Mouse (Mus musculus) thymus, postnatal 14 days (tissue): ENCODE results near the gene Surf1.

ENCODE experiments used
- DNase-seq: peaks from one replicate; pipeline ENCODE4 v3.0.0; 2021

Surf1 gene

DNA sequence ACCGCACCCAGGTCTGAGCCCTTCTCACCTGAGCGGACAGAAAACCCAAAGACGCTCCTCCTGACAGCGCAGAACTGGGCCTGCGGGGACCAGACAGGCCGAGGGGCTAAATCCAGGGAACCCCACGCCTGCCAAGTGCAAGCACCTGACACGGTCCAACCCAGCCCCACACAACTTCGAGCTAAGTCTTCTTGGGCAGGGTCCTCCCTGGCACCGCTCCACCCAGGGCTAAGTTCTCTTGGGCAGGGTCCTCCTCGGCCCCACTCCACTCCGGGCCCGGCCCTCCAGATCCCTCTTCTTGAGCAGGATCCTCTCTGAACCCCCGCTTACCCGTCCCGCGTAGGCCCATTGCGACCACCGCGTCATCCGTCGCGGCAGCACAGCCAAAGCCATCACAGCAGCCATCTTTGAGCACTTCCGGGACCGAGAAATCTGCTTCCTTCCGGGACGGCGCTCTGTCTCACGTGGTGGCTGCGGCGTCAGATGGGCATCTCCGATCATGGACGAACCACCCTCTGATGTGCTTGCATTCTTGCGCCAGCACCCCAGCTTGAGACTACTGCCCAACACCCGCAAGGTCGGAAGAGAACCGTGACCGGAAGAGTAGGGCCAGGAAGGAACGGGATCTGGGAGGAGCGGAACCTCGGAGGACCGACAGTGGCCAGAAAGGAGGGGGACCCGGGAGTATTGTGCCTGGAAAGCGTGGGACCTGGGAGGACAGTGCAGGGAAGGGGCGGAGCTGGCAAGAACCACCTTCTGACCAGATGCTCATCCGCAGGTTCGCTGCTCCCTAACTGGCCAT lies at the start of gene Surf1, which contains the start of gene Surf2:
TSS of gene Surf1 (minus strand) at position 604 of the 802 bp plus-strand sequence.
TSS of gene Surf2 (plus strand) at position 441 of the 802 bp plus-strand sequence.
- peak; percentile 73 for DNase-seq

DNA sequence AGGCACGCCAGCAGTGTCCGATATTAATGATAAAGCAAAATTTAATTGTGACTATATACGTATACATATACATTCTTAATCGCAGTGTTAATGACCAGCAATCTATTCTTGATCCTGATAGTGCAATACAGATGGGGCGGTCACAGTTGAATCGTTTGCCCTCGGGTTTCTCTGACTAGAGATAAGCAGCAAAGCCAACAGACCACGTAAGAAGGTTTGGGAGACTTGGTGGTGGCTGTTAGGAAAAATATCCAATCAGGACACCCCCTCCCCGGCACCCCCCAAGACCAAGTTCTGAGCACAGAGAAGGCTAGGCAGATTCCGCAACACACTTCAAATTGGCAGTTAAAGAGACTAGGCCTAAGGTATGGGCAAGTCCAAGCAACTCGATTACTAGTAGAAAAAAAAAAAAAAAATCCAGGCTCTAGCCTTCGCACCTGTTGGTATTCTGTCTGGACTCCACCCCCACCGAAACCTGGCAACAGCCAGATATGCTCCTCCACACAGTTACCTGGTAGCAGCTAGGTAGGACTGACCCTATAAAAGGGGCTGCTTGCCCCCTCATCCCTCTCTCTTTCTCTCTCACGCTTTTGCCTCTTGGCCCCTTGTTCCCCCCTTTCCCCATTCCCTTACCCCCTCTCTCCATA lies 48.5 kb upstream of the Surf1 start:
- DNase-seq, result no peak

DNA sequence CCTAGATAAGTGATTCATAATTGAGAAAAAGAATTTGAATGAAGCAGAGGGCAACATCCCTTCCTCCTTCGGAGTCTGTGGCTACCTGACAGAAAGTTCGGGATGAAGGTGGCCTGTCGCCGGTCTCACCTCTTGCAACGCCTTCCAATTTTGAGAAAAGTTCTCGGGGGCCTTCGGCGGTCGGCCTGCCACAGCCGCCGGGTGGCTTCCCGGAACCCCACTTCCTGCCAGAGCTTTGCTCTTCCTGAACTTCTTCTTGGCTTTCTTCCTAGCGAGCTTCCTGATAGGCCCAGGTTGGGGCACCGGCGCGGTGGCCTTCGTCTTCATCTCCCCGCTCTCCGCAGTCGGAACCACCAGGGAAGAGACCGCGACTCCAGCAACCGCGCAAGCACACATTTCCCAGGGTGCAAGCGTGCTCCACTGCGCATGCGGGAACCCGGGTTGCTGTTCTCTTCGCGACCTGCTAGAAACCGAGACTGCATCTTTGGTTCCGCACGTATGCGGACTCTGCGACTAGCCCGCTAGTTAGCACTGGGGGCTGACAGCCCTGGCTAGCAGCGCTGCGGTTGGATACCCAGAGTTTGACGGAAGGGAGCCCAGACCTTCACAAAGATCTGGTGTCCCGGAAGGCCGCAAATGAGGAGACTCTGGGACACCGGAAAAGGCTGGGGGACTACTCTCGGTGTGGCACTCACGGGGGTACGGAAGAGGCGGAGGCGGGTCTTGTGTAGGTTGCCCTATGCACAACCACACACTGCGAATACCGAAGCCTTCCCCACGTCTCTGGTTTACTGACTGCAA lies 47.8 kb upstream of the Surf1 start, which contains the start of gene Rexo4:
TSS of gene Rexo4 (minus strand) at position 464 of the 801 bp plus-strand sequence.
- DNase-seq, result peak; percentile 92

DNA sequence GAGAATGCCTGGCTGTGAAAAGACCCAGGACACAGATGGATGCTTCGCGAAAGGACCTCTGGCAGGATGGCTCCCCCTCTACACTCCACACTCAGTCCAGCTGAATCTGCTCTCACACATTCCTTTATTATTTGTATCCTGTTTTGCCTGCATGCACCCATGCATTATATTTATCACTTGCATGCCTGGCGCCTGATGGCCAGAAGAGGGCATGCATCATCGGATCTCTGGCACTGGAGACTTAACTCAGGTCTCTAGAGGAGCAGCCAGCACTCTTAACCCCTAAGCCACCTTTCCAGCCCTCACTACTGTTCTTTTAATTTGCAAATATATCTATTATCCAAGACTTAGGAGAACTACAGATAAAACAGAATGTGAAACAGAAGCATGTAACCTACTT lies 44.4 kb upstream of the Surf1 start:
- peak; percentile 45 for DNase-seq

DNA sequence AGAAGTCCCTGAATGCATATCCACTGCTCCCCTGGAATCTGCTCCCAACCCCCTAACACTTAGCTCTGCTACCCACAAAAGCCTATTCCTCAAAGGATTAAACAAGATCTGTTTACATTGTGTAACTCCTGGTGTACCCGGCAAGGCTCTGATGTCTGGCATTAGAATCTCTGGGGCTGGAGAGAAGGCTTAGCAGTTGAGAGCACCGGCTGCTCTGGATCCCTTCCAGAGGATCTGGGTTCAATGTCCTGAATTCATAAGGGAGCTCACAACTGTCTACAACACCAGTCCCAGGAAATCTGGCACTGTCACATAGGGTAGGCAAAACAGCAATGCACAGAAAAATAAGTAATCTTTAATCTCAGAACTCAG lies 41.1 kb upstream of the Surf1 start:
- no peak for DNase-seq

DNA sequence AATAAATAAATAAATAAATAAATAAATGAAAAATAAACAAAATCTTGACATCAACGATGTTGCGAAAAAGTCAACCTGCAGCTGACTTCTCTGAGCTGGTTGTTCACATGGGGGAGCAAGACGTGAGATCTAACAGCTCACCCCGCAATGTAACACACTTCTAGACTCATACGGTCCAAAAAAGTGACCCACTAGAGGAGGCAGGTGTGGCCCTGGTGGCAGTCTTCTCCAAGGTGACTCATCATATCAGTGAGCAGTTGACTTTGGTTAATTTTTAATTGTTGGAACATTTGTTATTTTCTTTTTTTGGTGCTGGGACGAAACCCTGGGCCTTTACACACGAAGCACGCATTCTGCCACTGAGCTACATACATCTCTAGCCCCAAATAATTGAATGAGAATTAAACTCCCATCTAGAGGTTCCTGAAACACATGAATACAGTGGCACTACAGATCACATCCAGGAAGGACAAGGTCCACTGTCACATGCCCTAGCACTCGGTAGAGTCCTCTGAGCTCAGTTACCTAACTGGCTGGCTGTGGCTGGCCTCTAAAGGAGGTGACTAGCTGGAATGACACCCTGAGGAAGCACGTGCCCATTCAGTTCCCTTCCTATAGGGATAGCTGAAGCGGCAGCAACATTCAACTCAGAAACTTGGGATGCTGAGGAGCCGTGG lies 40.6 kb upstream of the Surf1 start:
- no peak for DNase-seq

DNA sequence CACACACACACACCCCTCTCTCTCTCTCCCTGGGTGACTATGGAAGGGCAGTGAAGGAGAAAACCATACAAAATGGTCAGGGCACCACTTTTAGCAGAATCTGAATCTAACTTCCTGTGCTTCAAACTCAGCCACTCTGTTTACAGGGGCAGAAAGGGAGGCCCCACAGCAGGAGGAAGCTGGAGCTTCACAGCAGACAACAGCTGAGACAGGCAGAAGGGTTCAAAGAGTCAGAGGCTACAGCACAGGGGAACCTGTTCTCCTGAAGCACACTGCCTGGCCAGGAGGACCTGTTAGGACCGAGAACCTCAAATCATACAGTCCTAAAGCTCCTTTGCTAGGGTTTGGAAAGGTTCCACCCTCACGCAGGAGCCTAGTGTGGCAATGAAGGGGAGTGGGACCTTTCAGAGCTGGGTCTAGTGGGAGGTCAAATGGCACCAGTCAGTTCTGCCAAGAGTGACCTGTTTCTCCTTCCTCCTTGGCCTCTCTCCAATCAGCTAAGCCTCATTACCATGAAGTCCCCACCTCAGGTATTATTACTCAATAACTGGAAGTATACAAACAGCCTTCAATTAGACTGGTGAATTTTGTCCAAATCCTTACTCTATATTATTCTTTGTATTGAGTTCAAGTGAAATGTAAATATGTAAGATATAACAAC lies 38.5 kb upstream of the Surf1 start:
- DNase-seq, result peak; percentile 58

DNA sequence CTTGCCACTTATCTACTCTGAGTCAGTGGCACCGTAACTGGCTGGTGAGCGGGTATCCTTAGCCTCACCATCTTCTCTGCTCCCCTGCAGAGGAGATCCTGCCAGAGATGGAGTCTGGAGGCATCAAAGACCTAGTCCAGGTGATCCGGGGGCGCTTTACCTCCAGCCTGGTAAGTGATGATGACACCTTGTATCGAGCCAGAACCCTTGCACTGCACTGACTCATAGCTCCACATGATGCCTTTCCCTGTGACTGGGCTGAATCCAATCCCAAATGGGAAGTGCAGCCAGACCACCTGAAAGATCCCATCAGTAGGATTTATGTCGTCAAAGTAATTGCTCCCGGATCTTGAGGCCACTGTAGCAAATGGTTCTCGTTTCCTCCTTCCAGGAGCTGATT lies 36.5 kb upstream of the Surf1 start:
- no peak for DNase-seq

DNA sequence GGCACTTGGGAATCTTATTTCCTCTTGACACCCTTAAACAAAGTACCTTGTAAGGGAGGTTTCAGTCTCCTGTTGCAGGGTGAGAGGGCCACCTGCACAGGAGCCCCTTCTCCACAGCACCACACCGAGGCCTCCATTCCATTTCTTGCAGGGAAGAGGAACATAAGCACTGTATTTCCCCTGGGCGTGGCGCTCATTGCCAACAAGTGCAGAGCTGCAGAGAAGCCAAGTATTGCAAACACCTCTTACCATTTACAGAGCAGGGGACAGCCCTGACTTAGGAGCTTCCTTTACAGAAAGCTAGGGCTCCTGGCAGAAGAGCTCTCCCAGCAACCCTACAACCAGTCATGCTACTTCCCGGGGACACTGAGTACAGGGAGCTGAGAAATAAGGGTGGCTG lies 35.9 kb upstream of the Surf1 start:
- DNase-seq, result no peak

DNA sequence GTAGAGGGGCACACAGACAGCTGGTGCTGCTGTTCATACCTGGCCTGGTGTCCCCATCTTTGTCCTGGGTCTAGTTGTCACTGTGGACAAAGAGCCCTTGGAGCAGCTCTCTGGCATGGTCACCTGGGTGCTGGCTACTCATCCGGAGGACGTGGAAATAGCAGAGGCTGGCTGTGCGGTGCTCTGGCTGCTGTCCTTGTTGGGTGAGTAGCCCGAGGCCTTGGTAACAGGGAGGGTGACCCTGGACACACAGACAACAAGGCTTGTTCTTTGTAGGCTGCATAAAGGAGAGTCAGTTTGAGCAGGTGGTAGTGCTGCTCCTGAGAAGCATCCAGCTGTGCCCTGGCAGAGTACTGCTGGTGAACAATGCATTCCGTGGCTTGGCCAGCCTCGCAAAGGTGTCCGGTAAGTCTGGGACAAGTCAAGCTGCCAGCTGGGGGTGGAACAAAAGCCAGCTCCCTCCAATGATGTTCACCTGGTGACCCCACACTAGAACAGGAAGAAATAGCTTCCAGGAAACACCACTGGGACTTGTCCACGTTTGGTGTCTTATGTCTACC lies 35.1 kb upstream of the Surf1 start:
- DNase-seq, result no peak

DNA sequence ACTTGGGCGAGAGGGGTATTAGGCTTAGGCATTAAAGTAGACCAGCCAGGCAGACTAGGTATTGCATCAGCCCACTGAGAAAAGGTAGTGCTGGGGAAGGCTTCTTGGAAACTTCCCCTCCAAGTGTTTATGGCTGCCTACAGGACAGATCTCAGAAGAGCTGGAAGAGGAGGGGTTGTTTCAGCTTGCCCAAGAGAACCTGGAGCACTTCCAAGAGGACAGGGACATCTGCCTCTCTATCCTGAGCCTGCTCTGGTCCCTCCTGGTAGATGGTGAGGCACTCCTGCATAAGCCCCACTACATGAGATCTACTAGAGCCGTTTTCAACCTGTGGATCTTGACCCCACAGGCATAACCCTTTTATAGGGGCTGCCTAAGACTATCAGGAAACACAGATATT lies 34.1 kb upstream of the Surf1 start:
- no peak for DNase-seq

DNA sequence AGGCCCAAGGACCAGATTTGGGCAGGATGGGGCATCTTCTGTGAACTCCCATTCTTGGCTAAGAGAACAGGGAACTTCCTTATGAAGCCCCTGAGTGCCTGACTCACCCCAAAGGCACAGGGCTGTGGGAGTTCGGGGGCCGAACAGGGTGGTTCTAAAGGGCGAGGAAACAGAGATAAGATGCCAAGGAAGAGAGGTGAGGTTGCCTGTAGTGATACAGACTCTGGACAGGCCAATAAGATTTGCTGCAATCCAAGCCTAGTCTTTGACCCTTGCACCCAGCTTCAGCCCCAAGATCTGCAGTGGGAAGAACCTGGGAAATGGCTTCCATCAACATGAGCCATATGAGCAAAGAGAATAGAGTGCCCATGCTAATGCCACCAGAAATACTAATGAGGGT lies 26.9 kb upstream of the Surf1 start:
- DNase-seq, result no peak

DNA sequence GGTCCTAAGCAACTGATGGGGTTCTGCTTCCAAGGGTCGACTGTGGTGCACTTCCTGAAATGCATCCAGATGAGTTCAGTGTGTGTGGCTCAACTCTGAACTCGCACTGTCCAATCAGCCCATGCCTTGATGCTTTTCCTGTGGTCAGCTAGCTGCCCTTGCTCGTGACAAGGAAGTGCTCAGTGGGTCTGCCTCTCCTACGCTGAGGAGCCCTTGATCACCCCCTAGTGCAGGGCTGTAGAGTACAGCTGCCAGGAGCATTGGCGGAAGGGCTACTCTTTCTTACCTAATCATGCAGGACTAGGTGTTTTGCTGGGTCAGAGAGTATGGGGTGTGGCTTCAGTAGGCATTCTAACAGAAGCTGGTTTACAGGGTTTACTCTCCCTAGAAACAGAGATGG lies 25.2 kb upstream of the Surf1 start:
- no peak for DNase-seq

DNA sequence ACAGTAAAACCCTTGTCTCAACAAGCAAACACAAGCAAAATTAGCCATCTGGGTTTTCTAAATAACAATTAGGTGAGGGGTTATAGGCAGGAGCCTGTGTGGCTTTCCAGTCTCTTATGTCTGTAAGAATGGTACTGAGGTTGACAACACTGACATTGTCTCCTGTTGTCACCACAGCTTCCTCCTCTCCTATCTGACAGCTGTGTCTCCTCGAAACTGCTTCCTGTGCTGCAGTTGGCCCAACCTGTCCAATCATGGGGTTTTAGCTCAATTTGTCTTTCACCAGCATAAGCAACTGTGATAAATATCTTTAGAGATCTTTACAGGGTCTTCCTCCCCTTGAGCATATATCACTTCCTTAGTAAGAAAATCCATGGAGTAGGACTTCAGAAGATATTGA lies 20.1 kb upstream of the Surf1 start:
- DNase-seq, result peak; percentile 70

DNA sequence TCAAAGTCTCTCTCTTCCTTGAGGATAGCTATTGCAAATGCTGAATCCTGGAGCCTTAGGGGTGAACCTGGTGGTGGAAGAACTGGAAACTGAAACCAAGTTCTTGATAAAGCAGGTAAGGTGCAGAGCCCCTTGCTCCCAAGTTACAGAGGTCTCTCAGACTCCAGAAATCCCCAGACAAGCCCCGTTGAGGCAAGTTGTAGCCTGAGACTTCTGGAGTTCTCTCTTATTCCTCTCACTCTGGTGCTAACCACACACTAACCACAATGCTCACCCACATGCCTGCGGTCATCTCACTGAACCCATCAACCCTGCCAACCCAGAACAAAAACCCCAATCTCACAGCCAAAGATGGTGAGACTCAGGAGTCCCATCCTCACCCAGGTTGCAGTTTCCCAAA lies 19.0 kb upstream of the Surf1 start:
- peak; percentile 55 for DNase-seq

DNA sequence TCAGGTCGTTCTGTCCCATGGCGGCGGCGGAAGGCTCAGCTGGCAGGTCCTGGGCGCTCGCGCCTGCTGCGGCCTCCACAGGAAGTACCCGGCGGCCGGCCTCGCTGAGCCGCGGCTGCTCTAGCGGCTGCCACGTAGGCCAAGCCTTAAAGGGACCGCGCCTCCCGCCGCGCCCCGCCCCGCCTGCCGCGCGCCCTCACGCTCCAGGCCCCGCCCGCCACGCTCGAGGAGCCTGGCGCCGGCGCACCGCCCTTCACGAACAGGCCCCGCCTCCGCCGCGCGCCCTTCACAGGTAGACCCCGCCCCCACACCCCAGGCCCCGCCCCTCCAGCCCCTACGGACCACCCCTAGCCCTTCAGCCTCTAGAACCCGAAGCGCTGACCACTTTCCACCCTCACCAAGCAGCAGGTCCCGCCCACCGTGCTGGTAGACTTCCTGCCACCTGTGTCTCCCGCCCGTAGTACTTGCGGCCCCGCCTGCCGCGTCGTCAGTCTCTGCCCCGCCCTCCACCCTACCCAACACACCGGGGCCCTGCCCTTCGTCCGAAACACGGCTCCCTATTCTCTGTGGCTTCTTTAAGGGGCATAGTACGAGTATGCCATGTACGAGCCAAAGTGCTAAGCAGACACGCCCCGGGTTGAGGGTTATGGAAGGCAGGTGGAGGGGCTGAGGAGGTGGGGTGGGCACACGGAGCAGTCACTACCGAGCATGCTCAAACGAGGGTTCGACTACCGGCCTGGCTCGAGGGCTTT lies 17.1 kb upstream of the Surf1 start, which contains the start of the genes Surf4 and Stkld1:
TSS of gene Surf4 (minus strand) at position 625 of the 752 bp plus-strand sequence.
TSS of gene Stkld1 (plus strand) at position 744 of the 752 bp plus-strand sequence.
- DNase-seq, result peak; percentile 95

DNA sequence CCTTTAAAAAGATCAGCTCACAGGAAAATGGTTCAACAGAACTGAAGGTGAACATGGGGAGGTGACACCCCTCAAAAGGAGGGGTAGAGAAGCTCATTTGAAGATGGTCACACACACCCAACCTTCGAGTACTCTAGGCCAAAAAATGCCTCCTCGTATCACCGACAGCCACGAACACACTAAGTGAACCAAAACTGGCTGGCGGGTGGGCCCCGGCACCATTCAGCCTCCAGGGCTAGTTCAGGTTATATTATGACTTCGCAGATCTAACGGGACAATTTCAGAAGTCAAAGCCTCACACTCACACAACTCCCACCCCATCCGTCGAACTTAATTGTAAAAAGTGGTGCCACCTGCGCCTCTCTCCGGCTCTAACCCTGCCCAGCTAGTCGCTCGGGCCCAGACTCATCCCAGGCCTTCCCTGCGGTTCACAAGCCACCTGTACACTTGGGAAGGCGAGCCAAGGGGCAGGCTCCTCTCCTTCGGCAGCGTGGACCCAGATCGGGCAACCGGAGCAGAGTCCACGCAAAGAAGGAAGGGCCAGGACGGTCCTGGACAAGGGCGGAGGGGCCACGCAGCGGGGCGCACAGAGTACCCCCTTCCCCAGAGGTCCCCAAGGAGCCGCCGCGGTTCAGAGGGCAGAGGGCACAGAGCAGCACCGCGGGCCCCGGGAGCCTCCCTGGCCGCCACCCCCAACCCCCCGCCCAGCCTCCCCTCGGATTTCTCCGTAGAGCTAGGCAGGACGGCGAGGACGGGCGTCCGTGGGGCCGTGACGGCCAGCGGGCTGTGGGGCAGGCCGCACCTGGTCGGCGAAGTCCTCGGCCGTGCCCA lies 16.4 kb upstream of the Surf1 start:
- peak; percentile 58 for DNase-seq

DNA sequence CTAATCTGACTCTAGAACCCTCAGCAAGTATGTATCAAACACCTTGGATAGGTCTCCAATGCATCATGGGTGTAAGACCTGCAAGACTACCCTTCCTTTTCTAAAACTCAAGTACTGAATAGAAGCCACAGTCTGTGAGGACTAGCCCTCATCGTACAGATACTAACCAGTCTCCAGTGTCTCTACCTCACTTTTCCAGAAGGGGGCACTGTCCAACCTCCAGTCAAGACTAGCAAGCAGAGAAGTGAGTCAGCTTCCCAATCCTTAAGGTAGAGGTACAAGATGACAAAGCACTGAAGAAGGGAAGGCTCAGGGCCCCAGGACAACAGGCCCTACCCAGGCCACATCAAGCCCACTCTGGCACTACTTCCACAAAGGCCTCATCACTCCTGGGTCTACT lies 14.1 kb upstream of the Surf1 start:
- peak; percentile 86 for DNase-seq

DNA sequence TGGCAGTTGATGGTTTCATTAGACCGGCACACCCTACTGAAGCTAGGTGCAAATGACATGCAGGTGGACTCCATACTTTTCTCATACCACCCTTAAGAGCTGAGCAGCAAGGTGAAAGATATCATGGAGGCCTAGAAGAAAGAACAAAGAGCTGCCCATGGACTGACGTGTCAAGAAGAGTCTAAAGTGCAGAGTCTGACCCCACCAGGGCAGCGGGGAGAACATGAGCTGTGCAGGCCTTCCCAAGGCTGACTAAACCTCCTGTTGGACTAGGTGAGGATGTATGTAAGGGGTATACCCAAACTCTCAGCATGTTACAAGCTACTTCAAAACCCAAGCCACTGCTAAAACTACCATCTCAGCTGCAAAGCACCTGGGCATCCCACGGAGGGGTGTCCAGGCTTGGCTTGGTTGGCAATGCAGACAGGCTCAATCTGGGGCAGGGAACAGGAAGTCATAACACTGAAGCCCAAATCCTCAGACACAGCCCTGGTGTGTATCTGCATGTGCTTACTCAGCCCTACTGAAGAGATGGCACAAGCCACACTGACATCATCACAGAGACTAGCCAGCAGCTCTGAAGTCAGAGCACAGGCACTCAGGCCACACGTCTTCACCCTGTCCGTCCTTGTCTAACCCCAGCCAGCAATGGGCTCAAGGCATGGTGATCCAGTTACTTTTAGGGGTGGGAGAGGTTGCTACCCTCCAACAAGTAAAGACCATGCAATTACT lies 11.6 kb upstream of the Surf1 start:
- DNase-seq, result no peak
